Mouse (Mus musculus) MEL (cell line): ENCODE results near the gene Hdac7.

Source experiments
- CHD2 ChIP-seq: IDR thresholded peaks from 2 replicates; pipeline ENCODE4 v1.6.1; 2011; ENCODE audit warnings: low read length, improper control_type of control experiment
- CTCF ChIP-seq, 3 experiments: IDR thresholded peaks in 2 of 3; conservative IDR thresholded peaks in 1 of 3; 2 replicates each; pipeline ENCODE4 v1.5.1; 2011 to 2012; ENCODE audit warnings: low read length in 3 of 3, low read depth in 2 of 3, mild to moderate bottlenecking in 2 of 3, improper control_type of control experiment in 1 of 3, inconsistent platforms in 1 of 3, mixed read lengths in 1 of 3, moderate library complexity in 1 of 3; ENCODE audit not compliant: control insufficient read depth in 1 of 3, insufficient read depth in 1 of 3, poor library complexity in 1 of 3, severe bottlenecking in 1 of 3
- GATA1 ChIP-seq: IDR thresholded peaks from 2 replicates; pipeline ENCODE4 v1.6.1; 2011; ENCODE audit warnings: low read depth, low read length, improper control_type of control experiment
- HCFC1 ChIP-seq: IDR thresholded peaks from 2 replicates; pipeline ENCODE4 v1.6.1; 2012; ENCODE audit warnings: low read depth, mild to moderate bottlenecking, inconsistent platforms, low read length, improper control_type of control experiment, moderate library complexity
- MAX ChIP-seq: IDR thresholded peaks from 2 replicates; pipeline ENCODE4 v1.6.1; 2011; ENCODE audit warnings: low read length, improper control_type of control experiment
- MXI1 ChIP-seq: IDR thresholded peaks from 2 replicates; pipeline ENCODE4 v1.6.1; 2011; ENCODE audit warnings: mild to moderate bottlenecking, low read depth, low read length, improper control_type of control experiment
- POLR2A ChIP-seq, 2 experiments: IDR thresholded peaks; 2 replicates each; pipeline ENCODE4 v1.6.1; 2011 to 2012; ENCODE audit warnings: low read length in 2 of 2, mild to moderate bottlenecking in 2 of 2, control low read depth in 1 of 2, improper control_type of control experiment in 1 of 2, low read depth in 1 of 2, moderate library complexity in 1 of 2; ENCODE audit not compliant: control insufficient read depth in 1 of 2, insufficient read depth in 1 of 2, poor library complexity in 1 of 2
- POLR2AphosphoS2 ChIP-seq: IDR thresholded peaks from 2 replicates; pipeline ENCODE4 v1.6.1; 2011; ENCODE audit warnings: low read length, improper control_type of control experiment
- SIN3A ChIP-seq: IDR thresholded peaks from 2 replicates; pipeline ENCODE4 v1.6.1; 2012; ENCODE audit warnings: low read length, improper control_type of control experiment, inconsistent platforms
- UBTF ChIP-seq: IDR thresholded peaks from 2 replicates; pipeline ENCODE4 v1.6.1; 2012; ENCODE audit warnings: low read depth, mild to moderate bottlenecking, inconsistent platforms, low read length, improper control_type of control experiment, moderate library complexity, borderline replicate concordance; ENCODE audit not compliant: insufficient read depth

DNA sequence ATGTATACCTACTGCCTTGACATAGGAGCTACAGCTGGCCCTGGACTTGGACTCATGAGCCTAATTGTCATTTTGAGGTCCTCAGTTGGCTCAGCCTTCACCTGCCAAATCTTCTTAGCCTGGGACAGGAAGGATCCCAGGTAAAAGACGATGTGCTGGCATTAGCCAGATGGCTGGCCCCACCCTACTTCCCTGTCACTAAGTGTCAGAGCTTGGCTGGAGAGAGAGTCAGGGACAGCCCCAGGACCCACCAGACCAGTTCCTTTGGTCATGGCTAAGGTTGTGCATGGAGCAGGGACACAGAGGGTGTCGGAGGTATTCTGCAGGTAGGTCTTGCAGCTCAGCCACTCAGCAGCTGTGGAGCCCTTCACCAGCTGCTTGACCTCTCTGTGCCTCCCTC, 79.8 kb downstream of the Hdac7 start:
- no peak for TF ChIP-seq CTCF (IDR thresholded peaks at IDR 0.05 in 2 of 3, conservative IDR thresholded peaks at IDR 0.05 in 1 of 3; ENCODE audit: control insufficient read depth in 1 of 3, insufficient read depth in 1 of 3, low read depth in 2 of 3, low read length in 3 of 3, poor library complexity in 1 of 3, severe bottlenecking in 1 of 3)
- no peak for TF ChIP-seq POLR2A (IDR thresholded peaks at IDR 0.05; ENCODE audit: control insufficient read depth in 1 of 2, insufficient read depth in 1 of 2, low read depth in 1 of 2, low read length in 2 of 2, poor library complexity in 1 of 2)
- TF ChIP-seq MXI1: no peak
- TF ChIP-seq POLR2AphosphoS2: no peak
- no peak for TF ChIP-seq GATA1
- TF ChIP-seq HCFC1: no peak
- no peak for TF ChIP-seq SIN3A
- TF ChIP-seq UBTF: no peak
- no peak for TF ChIP-seq MAX
- TF ChIP-seq CHD2: no peak
